Mouse (Mus musculus): ENCODE data around the gene Ksr2. TPM values are rescaled to one million over a fixed set of nuclear protein-coding genes. Genes with fewer than 3 reads are reported as not detected.

The Ksr2 gene
- total and polyA plus RNA-seq, 2 experiments, result 0.06 to 0.09 TPM

- Histone ChIP-seq H3K4me1 (ENCODE audit: control insufficient read depth, insufficient read depth, low read length) (no peaks in the 10 kb centered on the region), H3K4me3 (ENCODE audit: insufficient read depth, low read depth, low read length) (no peak overlapping the region), H3K9ac (ENCODE audit: low read depth, low read length) (no peak overlapping the region), H3K36me3 (ENCODE audit: control insufficient read depth, insufficient read depth, low read length) (no peaks in the 10 kb centered on the region), H3K27me3 (ENCODE audit: control insufficient read depth, insufficient read depth, low read length) (no peaks in the 10 kb centered on the region), H3K79me2 (ENCODE audit: control insufficient read depth, insufficient read depth, low read length) (no peaks in the 10 kb centered on the region), H3K27ac (replicated peaks; ENCODE audit: insufficient read depth, low read depth, low read length) (no peak overlapping the region)
- no peak for DNase-seq (ENCODE audit: extremely low read depth, low read depth, low spot score)
- 75% methylated on average over 4 of the region's 4 CpGs for WGBS
- TF ChIP-seq CTCF (IDR thresholded peaks at IDR 0.05; ENCODE audit: low read depth, low read length) (no peak), POLR2A (IDR thresholded peaks at IDR 0.05; ENCODE audit: extremely low read depth, insufficient read depth, low read length) (no peak)
Measured at GRCm38 (mm10) chr5:117521701-117522100, 107.9 kb downstream of the Ksr2 start.

GRCm38 (mm10) chr5:117522471-117522870, 108.7 kb downstream of the Ksr2 start:
- H3K4me1 ChIP-seq (ENCODE audit: control insufficient read depth, insufficient read depth, low read length), result no peaks in the 10 kb centered on the region
- H3K9ac ChIP-seq (ENCODE audit: low read depth, low read length), result no peak overlapping the region
- no peaks in the 10 kb centered on the region for H3K36me3 ChIP-seq (ENCODE audit: control insufficient read depth, insufficient read depth, low read length)
- H3K79me2 ChIP-seq (ENCODE audit: control insufficient read depth, insufficient read depth, low read length), result no peaks in the 10 kb centered on the region
- H3K4me3 ChIP-seq (ENCODE audit: insufficient read depth, low read depth, low read length), result no peak overlapping the region
- no peak overlapping the region for H3K27ac ChIP-seq (replicated peaks; ENCODE audit: insufficient read depth, low read depth, low read length)
- TF ChIP-seq POLR2A (IDR thresholded peaks at IDR 0.05; ENCODE audit: extremely low read depth, insufficient read depth, low read length) (no peak), CTCF (IDR thresholded peaks at IDR 0.05; ENCODE audit: low read depth, low read length) (no peak)
- no peaks in the 10 kb centered on the region for H3K27me3 ChIP-seq (ENCODE audit: control insufficient read depth, insufficient read depth, low read length)
- DNase-seq (ENCODE audit: extremely low read depth, low read depth, low spot score), result no peak
- WGBS, result 72% methylated on average over 4 of the region's 4 CpGs

GRCm38 (mm10) chr5:117523010-117523409, 109.2 kb downstream of the Ksr2 start:
- no peak for DNase-seq (ENCODE audit: extremely low read depth, low read depth, low spot score)
- Histone ChIP-seq H3K27ac (replicated peaks; ENCODE audit: insufficient read depth, low read depth, low read length) (no peak overlapping the region), H3K27me3 (ENCODE audit: control insufficient read depth, insufficient read depth, low read length) (no peaks in the 10 kb centered on the region), H3K4me3 (ENCODE audit: insufficient read depth, low read depth, low read length) (no peak overlapping the region), H3K4me1 (ENCODE audit: control insufficient read depth, insufficient read depth, low read length) (no peaks in the 10 kb centered on the region), H3K79me2 (ENCODE audit: control insufficient read depth, insufficient read depth, low read length) (no peaks in the 10 kb centered on the region), H3K36me3 (ENCODE audit: control insufficient read depth, insufficient read depth, low read length) (no peaks in the 10 kb centered on the region), H3K9ac (ENCODE audit: low read depth, low read length) (no peak overlapping the region)
- TF ChIP-seq CTCF (IDR thresholded peaks at IDR 0.05; ENCODE audit: low read depth, low read length), result no peak
- TF ChIP-seq POLR2A (IDR thresholded peaks at IDR 0.05; ENCODE audit: extremely low read depth, insufficient read depth, low read length), result no peak
- WGBS, result 84% methylated on average over 10 of the region's 10 CpGs

DNA sequence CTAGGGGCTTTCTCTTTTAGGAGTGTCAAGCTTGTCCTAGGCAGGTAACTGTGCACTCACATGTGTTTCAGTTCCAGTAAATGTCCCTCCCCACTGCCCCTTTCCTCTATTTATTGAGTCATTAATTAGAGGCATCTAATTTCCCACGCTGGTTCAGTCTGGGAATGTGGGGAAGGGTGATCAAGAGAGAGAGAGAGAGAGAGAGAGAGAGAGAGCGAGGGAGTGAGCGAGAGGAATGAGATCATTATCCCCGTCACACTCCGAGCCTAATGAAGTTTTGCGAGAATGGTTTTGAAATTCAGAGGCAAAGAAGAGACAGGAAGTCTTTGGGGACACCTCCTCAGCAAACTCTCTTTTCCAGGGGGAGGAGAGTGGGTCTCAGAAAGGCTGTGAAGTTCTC, 117.2 kb downstream of the Ksr2 start:
- H3K36me3 ChIP-seq (ENCODE audit: control insufficient read depth, insufficient read depth, low read length), result no peaks in the 10 kb centered on the region
- 72% methylated on average over 6 of the region's 6 CpGs for WGBS
- no peak overlapping the region for H3K4me3 ChIP-seq (ENCODE audit: insufficient read depth, low read depth, low read length)
- H3K9ac ChIP-seq (ENCODE audit: low read depth, low read length), result no peak overlapping the region
- H3K27me3 ChIP-seq (ENCODE audit: control insufficient read depth, insufficient read depth, low read length), result no peaks in the 10 kb centered on the region; the same call in 1 of the 2 replicates
- no peak for TF ChIP-seq POLR2A (IDR thresholded peaks at IDR 0.05; ENCODE audit: extremely low read depth, insufficient read depth, low read length)
- TF ChIP-seq CTCF (IDR thresholded peaks at IDR 0.05; ENCODE audit: low read depth, low read length), result no peak
- H3K27ac ChIP-seq (replicated peaks; ENCODE audit: insufficient read depth, low read depth, low read length), result no peak overlapping the region
- no peaks in the 10 kb centered on the region for H3K4me1 ChIP-seq (ENCODE audit: control insufficient read depth, insufficient read depth, low read length)
- no peak for DNase-seq (ENCODE audit: extremely low read depth, low read depth, low spot score)
- no peaks in the 10 kb centered on the region for H3K79me2 ChIP-seq (ENCODE audit: control insufficient read depth, insufficient read depth, low read length)

DNA sequence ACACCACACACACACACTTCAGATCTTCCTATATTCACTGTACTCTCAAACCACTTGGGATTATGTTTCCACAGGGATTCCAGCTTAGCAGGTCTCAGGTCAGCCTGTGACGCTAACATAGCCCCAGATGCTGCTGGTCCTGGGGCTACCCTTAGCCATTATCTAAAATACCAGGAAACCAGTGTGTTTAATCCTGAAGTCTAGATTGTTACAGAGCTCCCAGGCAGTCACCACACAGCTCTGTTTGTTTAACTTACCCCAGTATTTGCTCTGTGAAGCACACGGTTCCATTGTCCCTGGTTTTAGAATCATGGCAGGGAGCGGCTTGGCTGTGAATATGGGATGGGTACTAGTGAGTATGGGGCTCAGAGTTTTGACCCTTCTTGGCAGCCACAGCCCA, 125.4 kb downstream of the Ksr2 start:
- no peaks in the 10 kb centered on the region for H3K4me1 ChIP-seq (ENCODE audit: control insufficient read depth, insufficient read depth, low read length)
- 42% methylated on average over 3 of the region's 3 CpGs for WGBS
- H3K27me3 ChIP-seq (ENCODE audit: control insufficient read depth, insufficient read depth, low read length), result no peaks in the 10 kb centered on the region
- no peak overlapping the region for H3K27ac ChIP-seq (replicated peaks; ENCODE audit: insufficient read depth, low read depth, low read length)
- no peaks in the 10 kb centered on the region for H3K36me3 ChIP-seq (ENCODE audit: control insufficient read depth, insufficient read depth, low read length)
- TF ChIP-seq CTCF (IDR thresholded peaks at IDR 0.05; ENCODE audit: low read depth, low read length), result no peak
- TF ChIP-seq POLR2A (IDR thresholded peaks at IDR 0.05; ENCODE audit: extremely low read depth, insufficient read depth, low read length), result no peak
- no peak overlapping the region for H3K4me3 ChIP-seq (ENCODE audit: insufficient read depth, low read depth, low read length)
- no peak for DNase-seq (ENCODE audit: extremely low read depth, low read depth, low spot score)
- no peak overlapping the region for H3K9ac ChIP-seq (ENCODE audit: low read depth, low read length)
- H3K79me2 ChIP-seq (ENCODE audit: control insufficient read depth, insufficient read depth, low read length), result no peaks in the 10 kb centered on the region

- DNase-seq (ENCODE audit: extremely low read depth, low read depth, low spot score), result no peak
- TF ChIP-seq POLR2A (IDR thresholded peaks at IDR 0.05; ENCODE audit: extremely low read depth, insufficient read depth, low read length) (no peak), CTCF (IDR thresholded peaks at IDR 0.05; ENCODE audit: low read depth, low read length) (no peak)
- 69% methylated on average over 8 of the region's 8 CpGs for WGBS
- no peaks in the 10 kb centered on the region for H3K4me1 ChIP-seq (ENCODE audit: control insufficient read depth, insufficient read depth, low read length)
- H3K27me3 ChIP-seq (ENCODE audit: control insufficient read depth, insufficient read depth, low read length), result no peaks in the 10 kb centered on the region
- H3K9ac ChIP-seq (ENCODE audit: low read depth, low read length), result no peak overlapping the region
- H3K79me2 ChIP-seq (ENCODE audit: control insufficient read depth, insufficient read depth, low read length), result no peaks in the 10 kb centered on the region
- H3K36me3 ChIP-seq (ENCODE audit: control insufficient read depth, insufficient read depth, low read length), result no peaks in the 10 kb centered on the region
- H3K27ac ChIP-seq (replicated peaks; ENCODE audit: insufficient read depth, low read depth, low read length), result no peak overlapping the region
- no peak overlapping the region for H3K4me3 ChIP-seq (ENCODE audit: insufficient read depth, low read depth, low read length)
Measured at GRCm38 (mm10) chr5:117541654-117542053, 127.9 kb downstream of the Ksr2 start.

Measured in liver, adult 2 months (tissue).